Mouse (Mus musculus) layer of hippocampus, postnatal 36 days (tissue): ENCODE data around the gene Fam171a2. TPM values are rescaled to one million over a fixed set of nuclear protein-coding genes. Genes with fewer than 3 reads are reported as not detected.

ENCODE experiments used
- DNase-seq, 2 experiments: peaks; one replicate each; pipeline ENCODE4 v3.0.0; 2022
- total RNA-seq, 2 experiments: library from RNA; stranded (reverse); gene quantifications; 2 replicates each; pipeline ENCODE4 v1.2.3; 2021

Gene Fam171a2
- 100 to 1,000 TPM in 1 of 2 experiments, 10 to 100 TPM in 1; 97.3 to 111 TPM for total RNA-seq

- DNase-seq = peak; percentile 78 to 83
These were observed at the start of gene Fam171a2 for GRCm38 (mm10) chr11:102447497-102447896. Gene Fam171a2, minus strand, starts transcription at chr11:102447682.

DNA sequence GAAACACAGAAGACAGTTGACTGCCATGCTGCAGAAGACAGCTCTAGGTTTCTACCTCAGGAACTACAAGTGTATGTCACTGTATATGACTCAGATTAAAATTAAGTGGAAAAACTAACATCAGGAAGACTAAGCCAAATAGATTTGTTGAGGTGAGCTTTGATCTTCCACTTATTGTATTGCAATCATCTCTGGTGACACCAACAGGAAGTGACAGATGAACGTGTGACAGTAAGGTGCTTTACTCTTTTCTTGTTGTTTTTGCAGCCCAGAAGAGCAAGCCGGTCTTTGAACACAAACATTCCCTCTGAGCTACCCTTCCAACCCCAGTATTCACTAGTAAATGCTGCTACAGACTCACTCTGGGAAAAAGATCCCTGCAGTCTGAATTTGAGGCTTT lies 49.2 kb upstream of the Fam171a2 start:
- no peak for DNase-seq

DNA sequence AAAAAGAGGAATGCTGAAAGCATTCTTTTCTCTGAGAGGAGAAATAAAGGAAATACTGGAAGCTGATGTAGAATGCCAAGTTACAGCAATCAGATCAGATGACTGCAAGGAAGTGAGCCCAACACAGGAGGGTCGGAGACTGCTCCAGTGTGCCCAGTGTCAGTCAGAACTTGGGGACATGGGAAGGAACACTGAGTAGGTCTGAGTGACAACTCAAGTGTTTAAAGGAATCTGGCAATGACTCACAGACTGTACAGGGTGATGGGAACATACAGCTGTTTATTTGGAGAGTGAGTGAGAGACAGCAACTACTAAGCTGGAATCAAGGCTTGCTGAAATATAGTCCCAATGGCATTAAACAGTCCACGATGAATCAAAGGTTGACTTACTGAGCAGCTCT lies 48.7 kb upstream of the Fam171a2 start:
- DNase-seq = no peak

DNA sequence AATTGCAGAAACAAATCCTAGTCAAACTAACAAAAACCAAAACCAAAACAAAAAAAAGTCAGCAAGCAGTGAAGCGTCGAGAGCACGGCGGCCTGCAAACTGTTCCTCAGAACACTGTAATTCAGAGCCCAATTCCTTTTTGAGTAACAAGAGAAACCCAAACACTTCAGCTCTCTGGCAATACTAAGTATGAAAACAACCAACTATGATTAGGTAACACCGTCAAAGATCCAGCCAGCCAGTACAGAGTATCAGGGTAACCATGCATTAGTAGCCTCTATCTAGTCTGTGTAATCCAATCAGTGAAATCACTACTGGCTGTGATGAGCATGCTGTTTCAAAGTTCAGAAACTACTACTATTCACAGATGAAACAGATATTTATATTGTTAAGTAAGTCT lies 48.3 kb upstream of the Fam171a2 start:
- DNase-seq = no peak

DNA sequence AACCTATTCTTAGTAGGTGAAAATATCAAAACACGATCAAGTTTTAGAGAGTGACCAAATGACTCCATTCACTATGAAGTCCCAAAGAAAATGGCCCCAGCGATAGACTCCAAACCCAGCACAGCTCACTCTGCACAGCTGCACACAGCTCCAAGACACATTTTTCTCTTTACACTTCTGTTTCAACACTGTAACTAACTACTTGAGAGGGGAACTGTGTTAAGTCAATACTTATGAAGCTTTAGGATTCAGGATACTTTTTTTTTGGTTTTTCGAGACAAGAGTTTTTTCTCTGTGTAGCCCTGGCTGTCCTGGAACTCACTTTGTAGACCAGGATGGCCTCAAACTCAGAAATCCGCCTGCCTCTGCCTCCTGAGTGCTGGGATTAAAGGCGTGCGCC lies 47.6 kb upstream of the Fam171a2 start:
- no peak for DNase-seq

GRCm38 (mm10) chr11:102494063-102494650 lies 46.7 kb upstream of the Fam171a2 start:
- DNase-seq = no peak

DNA sequence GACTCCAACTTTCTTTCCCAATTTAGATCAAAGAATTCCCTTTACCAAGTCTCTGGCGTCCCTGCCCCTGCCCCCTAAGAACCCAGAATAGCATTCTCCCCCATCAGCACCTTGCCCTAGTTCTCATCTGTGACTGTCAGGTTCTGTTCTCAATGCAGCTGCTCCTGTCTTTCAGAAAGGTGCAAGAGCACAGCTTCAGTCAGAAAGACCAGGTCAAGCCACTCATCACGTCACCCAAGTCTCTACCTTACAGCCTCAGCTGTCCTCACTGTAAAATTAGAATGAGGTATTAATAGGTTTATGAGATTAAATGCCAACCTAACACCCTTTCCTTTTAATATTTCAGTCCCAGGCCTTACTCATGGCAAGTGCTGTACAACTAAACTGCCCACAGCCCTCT lies 45.8 kb upstream of the Fam171a2 start:
- no peak for DNase-seq

DNA sequence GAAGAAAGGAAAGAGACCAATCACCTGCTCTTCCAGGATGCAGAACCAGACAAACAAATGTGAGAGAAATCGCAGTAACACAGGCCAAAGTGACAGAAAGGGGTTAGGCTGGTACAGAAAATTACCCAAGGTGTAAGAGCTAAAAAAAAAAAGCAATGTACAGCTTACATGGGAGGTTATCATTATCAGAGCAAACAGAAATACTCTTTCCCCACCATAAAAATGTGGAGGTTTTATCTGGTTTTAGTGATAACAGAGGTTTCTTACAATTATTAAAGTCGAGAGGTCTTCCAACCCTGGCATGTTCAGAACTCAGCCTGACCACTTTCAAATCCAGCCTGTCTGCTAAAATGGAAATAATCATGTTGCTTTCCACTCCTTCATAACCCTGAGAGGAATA lies 40.4 kb upstream of the Fam171a2 start:
- no peak for DNase-seq

DNA sequence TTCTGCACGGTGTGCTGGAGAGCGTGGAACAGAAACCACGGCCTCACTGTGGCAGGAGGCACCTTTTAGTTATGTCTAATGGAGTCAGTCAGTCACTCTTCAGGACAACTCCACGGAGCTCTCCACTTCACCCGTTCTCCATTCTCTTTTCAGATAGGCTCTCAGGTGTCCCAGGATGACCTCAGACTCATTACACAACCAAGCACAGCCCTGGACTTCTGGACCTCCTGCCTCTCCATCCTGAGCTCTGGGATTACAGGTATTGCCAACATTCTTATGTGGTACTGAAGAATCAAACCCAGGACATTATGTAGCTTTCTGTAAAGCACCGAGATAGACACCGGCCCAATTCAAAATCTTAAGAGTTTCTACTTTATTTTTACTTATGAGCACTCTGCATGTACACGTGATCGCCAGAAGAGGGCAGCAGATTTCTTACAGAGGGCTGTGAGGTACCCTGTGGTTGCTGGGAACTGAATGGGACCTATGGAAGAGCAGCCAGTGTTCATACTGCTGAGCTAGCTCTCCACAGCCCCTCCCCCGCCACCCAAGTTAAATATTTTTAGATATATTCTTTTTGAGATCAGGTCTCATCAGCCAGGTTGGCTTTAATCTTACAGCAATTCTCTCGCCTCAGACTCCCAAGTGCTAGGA lies 39.4 kb upstream of the Fam171a2 start:
- DNase-seq = no peak

- DNase-seq = no peak
These were observed 34.3 kb upstream of the Fam171a2 start for GRCm38 (mm10) chr11:102481779-102482178.

- DNase-seq = no peak
These were observed 33.4 kb upstream of the Fam171a2 start for GRCm38 (mm10) chr11:102480897-102481296.

DNA sequence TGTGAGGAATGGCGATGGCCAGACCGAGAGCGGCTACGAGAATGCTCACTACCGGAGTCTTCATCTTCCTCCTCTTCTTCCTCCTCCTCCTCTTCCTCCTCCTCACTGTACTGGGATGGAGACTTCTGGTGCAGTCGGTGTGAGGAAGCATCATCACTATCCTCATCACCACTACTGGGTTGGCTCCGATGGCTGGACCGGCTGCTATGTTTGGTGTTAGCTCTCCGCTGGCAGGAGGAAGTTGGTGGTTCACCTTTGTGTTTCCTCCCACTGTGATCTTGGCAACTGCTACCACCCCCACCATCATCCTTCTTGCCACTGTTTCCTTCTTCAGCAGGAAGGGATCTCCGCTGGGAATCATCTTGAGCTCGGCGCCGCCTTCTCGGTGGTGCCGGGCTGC lies 32.6 kb upstream of the Fam171a2 start:
- no peak for DNase-seq

DNA sequence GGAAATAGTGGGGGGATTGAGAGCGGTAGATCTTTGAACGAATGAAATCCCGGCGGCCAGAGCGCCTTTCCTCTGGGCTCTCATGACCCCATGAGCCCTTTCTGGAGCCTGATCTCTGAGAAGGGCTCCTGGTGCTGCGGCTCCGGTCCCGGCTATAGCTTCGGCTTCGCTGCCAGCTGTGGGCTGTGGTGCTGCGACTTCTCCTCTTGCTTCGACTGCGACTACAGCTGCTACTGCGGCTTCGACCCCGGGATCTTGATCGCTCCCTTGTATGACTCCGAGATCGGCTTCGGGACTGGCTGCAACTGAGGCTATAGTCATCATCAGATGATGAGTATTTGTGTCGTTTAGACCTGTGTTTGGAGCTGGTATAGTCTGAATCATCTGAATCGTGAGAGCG lies 32.1 kb upstream of the Fam171a2 start:
- no peak for DNase-seq

DNA sequence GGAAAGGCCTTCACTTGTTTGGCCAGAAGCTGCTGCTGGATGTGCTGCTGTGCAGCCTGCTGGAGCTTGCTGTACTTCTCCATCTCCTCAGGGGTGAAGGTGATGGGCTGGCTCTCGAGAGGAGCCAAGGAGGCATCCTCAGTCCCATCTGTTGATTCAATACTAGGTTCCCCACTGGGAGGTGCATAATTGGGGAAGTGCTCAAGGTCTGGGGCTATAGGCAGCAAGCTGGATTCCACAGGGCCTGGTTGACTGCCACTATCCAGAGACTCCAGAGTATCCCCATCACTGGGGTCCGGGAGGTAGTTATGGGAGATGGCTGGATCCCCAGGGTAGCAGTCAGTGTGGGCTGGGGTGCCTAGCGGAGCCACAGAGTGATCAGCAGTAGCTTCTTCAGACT lies 31.2 kb upstream of the Fam171a2 start:
- no peak for DNase-seq

- no peak for DNase-seq
These were observed 27.5 kb upstream of the Fam171a2 start for GRCm38 (mm10) chr11:102475027-102475426.

GRCm38 (mm10) chr11:102469648-102470357 lies 22.3 kb upstream of the Fam171a2 start, which contains the start of gene Itga2b:
Gene Itga2b, minus strand, starts transcription at chr11:102470122.
- DNase-seq = no peak

DNA sequence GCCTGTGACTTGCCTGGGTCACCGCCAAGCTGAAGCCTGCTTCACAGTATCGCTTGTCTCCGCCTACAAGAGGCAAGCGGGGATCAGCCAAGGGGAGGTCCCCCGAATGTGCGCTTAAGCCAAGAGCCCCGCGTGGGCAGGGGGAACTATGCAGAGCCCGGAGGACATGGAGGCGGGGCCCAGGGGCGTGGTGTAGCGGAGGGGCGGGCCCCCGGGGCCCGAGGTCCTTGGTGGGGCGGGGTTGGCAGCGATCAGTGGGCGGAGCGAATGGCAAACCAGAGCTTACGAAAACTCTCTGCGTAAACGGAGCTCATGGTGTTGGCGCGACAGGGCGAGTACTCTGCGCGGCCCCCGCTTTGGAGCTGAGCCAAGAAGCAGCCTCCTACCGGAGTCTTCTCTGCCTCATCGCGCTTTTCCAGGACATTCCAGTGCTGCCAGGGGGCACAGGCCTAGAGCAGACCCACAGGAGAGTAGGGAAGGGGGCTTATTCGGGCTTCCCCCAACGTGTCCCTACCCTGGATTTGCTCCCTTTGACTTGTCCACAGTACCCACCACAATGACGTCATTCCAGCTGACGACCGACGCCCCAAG lies 19.7 kb upstream of the Fam171a2 start:
- peak; percentile 93 to 94 for DNase-seq

- DNase-seq = peak; percentile 60 to 65
These were observed 18.4 kb upstream of the Fam171a2 start for GRCm38 (mm10) chr11:102465713-102466436.

DNA sequence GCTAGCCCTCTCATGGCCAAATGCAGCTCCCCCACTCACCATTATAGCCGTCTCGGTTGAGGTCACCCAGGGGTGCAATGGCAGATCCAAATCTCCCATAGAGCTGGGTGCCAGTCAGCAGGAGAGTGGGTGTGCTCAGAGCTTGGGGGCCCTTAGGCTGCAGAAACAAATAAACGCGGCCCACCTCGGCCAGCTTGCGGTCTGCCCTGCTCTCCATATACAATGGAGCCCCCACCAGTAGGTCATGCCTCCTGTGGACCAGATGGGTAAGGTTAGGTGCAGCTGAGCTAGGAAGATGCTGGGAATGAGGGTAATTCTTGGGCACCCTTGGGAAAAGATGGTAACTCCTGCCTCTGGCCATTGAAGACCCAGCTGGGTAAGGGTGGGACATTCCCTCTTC lies 17.4 kb upstream of the Fam171a2 start:
- DNase-seq = no peak

DNA sequence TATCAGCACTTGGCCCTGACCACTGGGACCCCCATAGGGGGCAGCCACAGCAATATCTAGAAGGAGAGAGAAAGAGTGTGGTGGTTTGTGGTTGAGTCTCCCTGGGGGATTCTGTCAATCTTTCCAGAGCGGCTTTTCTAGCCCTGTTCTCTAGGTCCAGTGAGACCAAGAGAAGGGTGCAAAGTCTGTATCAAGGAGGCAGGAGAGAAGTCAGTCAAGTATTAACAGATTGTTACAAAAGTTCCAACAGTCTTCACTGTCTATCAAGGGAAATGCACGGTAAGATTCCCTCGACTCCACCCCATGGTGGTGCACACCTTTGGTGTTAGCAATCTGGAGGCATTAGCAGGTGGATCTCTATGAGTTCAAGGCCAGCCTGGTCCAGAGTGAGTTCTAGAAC lies 14.3 kb upstream of the Fam171a2 start:
- DNase-seq = no peak

DNA sequence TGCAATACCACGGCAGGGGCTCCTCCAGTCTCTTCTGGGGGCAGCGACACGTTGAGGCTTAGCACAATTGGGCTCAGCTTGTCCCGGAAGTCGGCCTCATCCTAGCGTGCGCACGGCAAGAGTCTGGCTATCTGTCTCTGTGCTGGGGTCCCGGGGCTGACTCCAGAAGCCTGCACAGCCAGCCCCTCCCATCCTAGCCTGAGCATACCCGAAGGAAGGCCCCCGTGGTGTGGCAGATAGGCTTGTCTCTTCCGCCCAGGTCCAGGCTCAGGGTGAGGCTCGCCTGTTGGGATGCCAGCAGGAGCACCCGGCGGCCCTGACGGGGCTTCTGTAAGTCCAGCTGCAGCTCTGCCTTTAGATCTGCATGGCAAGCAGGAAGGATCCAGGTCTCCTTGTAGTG lies 13.1 kb upstream of the Fam171a2 start:
- DNase-seq = no peak

- no peak for DNase-seq
These were observed 8.4 kb upstream of the Fam171a2 start for GRCm38 (mm10) chr11:102455740-102456396.
